Mouse (Mus musculus): ENCODE data around the gene Kpna4.

GRCm38 (mm10) chr3:69171123-69171522 lies 44.2 kb upstream of the Kpna4 start:
- TF ChIP-seq CTCF (IDR thresholded peaks at IDR 0.05; ENCODE audit: borderline replicate concordance, insufficient read depth, low read length) (no peak), POLR2A (IDR thresholded peaks at IDR 0.05; ENCODE audit: low read depth, low read length) (no peak)

All from embryonic fibroblast, embryonic 13.5 days (primary cell).